Comparison of ENCODE assay signal across 9 mouse cellular contexts in genomic region chr11:103381505-103381904, GRCm38 (mm10). TPM values are rescaled to one million over a fixed set of nuclear protein-coding genes. Genes with fewer than 3 reads are reported as not detected.
DNase-seq lines count a peak whose midpoint lies in the region; ATAC-seq and TF ChIP-seq lines count a peak whose summit lies in the region.
"Had no signal": no experiment of that assay in that cellular context is flagged by ENCODE, and none has a peak within 500 bp of the region (broad histone marks: within the 10 kb centered on the region; RNA-seq: fewer than 3 reads in every experiment).

No protein-coding gene starts in this region.

- no peak overlapping the region for H3K9ac ChIP-seq in heart, postnatal 0 days (replicated peaks; ENCODE audit: low read depth, low read length)
- H3K9ac ChIP-seq in lung, embryonic 15.5 days = no peak overlapping the region

- DNase-seq in heart, postnatal 0 days (ENCODE audit: low spot score) = no peak
- no peak for DNase-seq in heart, postnatal 25 days (ENCODE audit: low spot score)
- DNase-seq in lung, postnatal 14 days = no peak
- DNase-seq in frontal cortex, postnatal 14 days (ENCODE audit: low spot score in 2 of 2) = no peak
- no peak for DNase-seq in embryo, embryonic 10.5 days (ENCODE audit: low spot score)

- H3K27ac ChIP-seq in heart, postnatal 0 days (ENCODE audit: low read depth) = peak overlapping the region; percentile 92
- H3K27ac ChIP-seq in lung, embryonic 15.5 days = peak overlapping the region; percentile 53; the same call in 1 of the 2 replicates
- H3K27ac ChIP-seq in cortical plate, adult 2 months (ENCODE audit: insufficient read depth, low read length) = 0 out of 2 replicates have a peak overlapping the region, but pooled peaks have one; percentile 12
- 0 out of 2 replicates have a peak overlapping the region, but pooled peaks have one; percentile 24 for H3K27ac ChIP-seq in small intestine, adult 2 months (ENCODE audit: insufficient read depth, low read depth, low read length)

- TF ChIP-seq CTCF in heart, postnatal 0 days (IDR thresholded peaks at IDR 0.05; ENCODE audit: low read depth) = no peak
- no peak for TF ChIP-seq CTCF in cortical plate, adult 2 months (IDR thresholded peaks at IDR 0.05; ENCODE audit: extremely low read depth, insufficient read depth, low read length)
- no peak for TF ChIP-seq CTCF in small intestine, adult 2 months (IDR thresholded peaks at IDR 0.05; ENCODE audit: extremely low read depth, insufficient read length, insufficient replicate concordance, low read depth, low read length)

- H3K9me3 ChIP-seq in heart, postnatal 0 days (replicated peaks; ENCODE audit: control insufficient read depth, low read length) = no peaks in the 10 kb centered on the region
- no peaks in the 10 kb centered on the region for H3K9me3 ChIP-seq in lung, embryonic 15.5 days

- peaks cover 39% of the 10 kb centered on the region for H3K4me1 ChIP-seq in heart, postnatal 0 days (ENCODE audit: control insufficient read depth, insufficient read depth)
- peaks cover 13% of the 10 kb centered on the region for H3K4me1 ChIP-seq in lung, embryonic 15.5 days
- H3K4me1 ChIP-seq in cortical plate, adult 2 months (ENCODE audit: control insufficient read depth, insufficient read depth, low read length) = peaks cover 10% of the 10 kb centered on the region
- peaks cover 9% of the 10 kb centered on the region; the same call in 1 of the 2 replicates for H3K4me1 ChIP-seq in small intestine, adult 2 months (ENCODE audit: control insufficient read depth, insufficient read depth, insufficient read length, low read length)

- no peak for TF ChIP-seq POLR2A in cortical plate, adult 2 months (IDR thresholded peaks at IDR 0.05; ENCODE audit: extremely low read depth, insufficient read depth, low read length)
- no peak for TF ChIP-seq POLR2A in small intestine, adult 2 months (IDR thresholded peaks at IDR 0.05; ENCODE audit: low read depth, low read length)

- WGBS in heart, postnatal 0 days = 53% methylated on average over 7 of the region's 7 CpGs
- 82% methylated on average over 7 of the region's 7 CpGs for WGBS in lung, embryonic 15.5 days
- 83% methylated on average over 7 of the region's 7 CpGs for WGBS in small intestine, adult 2 months

- H3K36me3 ChIP-seq in heart, postnatal 0 days (replicated peaks; ENCODE audit: control insufficient read depth, insufficient read depth, low read length) = peaks cover 16% of the 10 kb centered on the region
- H3K36me3 ChIP-seq in lung, embryonic 15.5 days = peaks cover 27% of the 10 kb centered on the region
- H3K36me3 ChIP-seq in small intestine, adult 2 months (ENCODE audit: control insufficient read depth, insufficient read depth, low read length) = peaks cover 40% of the 10 kb centered on the region

- H3K4me3 ChIP-seq in heart, postnatal 0 days (ENCODE audit: low read depth, low read length) = no peak overlapping the region
- no peak overlapping the region for H3K4me3 ChIP-seq in lung, embryonic 15.5 days
- H3K4me3 ChIP-seq in cortical plate, adult 2 months (ENCODE audit: insufficient read depth, low read length) = no peak overlapping the region
- no peak overlapping the region for H3K4me3 ChIP-seq in small intestine, adult 2 months (ENCODE audit: low read depth, low read length)

- peak overlapping the region; percentile 17; the same call in 1 of the 2 replicates for H3K4me2 ChIP-seq in heart, postnatal 0 days (ENCODE audit: low read depth, low read length)
- H3K4me2 ChIP-seq in lung, embryonic 15.5 days = no peak overlapping the region

- peak; percentile 3; the same call in 1 of the 2 replicates for ATAC-seq in heart, postnatal 0 days (ENCODE audit: insufficient read depth, low read depth)
- ATAC-seq in lung, embryonic 15.5 days (ENCODE audit: borderline replicate concordance, extremely low read depth, low FRiP score, low TSS enrichment) = no peak
- ATAC-seq: midbrain, embryonic 16.5 days had no signal

- no peaks in the 10 kb centered on the region for H3K27me3 ChIP-seq in heart, postnatal 0 days (ENCODE audit: control insufficient read depth, insufficient read depth, low read length)
- no peaks in the 10 kb centered on the region for H3K27me3 ChIP-seq in lung, embryonic 15.5 days
- H3K27me3 ChIP-seq in small intestine, adult 2 months (ENCODE audit: control insufficient read depth, insufficient read depth, low read length) = no peaks in the 10 kb centered on the region

- no peak for TF ChIP-seq EP300 in heart, postnatal 0 days (IDR thresholded peaks at IDR 0.05; ENCODE audit: low read depth)

- intact Hi-C loops in heart, postnatal 25 days (cut with DNase I) = no loop called here

RNA-seq across cellular contexts. Expression of gene Arhgap27, which starts 18.0 kb away (rescaled TPM):
- total RNA-seq in heart, postnatal 0 days (2014; rRNA removed; ENCODE audit: low replicate concordance) = 9.7 and 15.1 TPM in 2 replicates
- 5.4 and 6.5 TPM in 2 replicates for polyA plus RNA-seq in heart, postnatal 0 days (2015; fragmentation: Nextera tagmentation; extraction: Ambion mirVana)
- total RNA-seq in heart, postnatal 25 days (2021) = 10 to 100 TPM; 13.9 to 17.8 TPM
- 17.0 and 17.3 TPM in 2 replicates for polyA plus RNA-seq in lung, embryonic 15.5 days (2015; fragmentation: Nextera tagmentation; extraction: Ambion mirVana)
- polyA plus RNA-seq in cortical plate, adult 2 months (2012; rRNA removed) = 11.8 and 13.2 TPM in 2 replicates
- 105 and 122 TPM in 2 replicates for polyA plus RNA-seq in small intestine, adult 2 months (2012; rRNA removed)

RNA-seq across cellular contexts. Expression of gene Plekhm1, which starts 31.0 kb away (rescaled TPM):
- total RNA-seq in heart, postnatal 0 days (2014; rRNA removed; ENCODE audit: low replicate concordance) = 3.9 and 4.9 TPM in 2 replicates
- polyA plus RNA-seq in heart, postnatal 0 days (2015; fragmentation: Nextera tagmentation; extraction: Ambion mirVana) = 3.4 and 3.5 TPM in 2 replicates
- 10 to 100 TPM in 1 of 2 experiments, 1 to 10 TPM in 1; 10.0 to 10.7 TPM for total RNA-seq in heart, postnatal 25 days (2021)
- 8.3 TPM in 2 replicates for polyA plus RNA-seq in lung, embryonic 15.5 days (2015; fragmentation: Nextera tagmentation; extraction: Ambion mirVana)
- polyA plus RNA-seq in cortical plate, adult 2 months (2012; rRNA removed) = 16.0 and 16.5 TPM in 2 replicates
- 10.4 and 16.6 TPM in 2 replicates for polyA plus RNA-seq in small intestine, adult 2 months (2012; rRNA removed)

Comparison
In these comparisons a context has a peak if more than half of its experiments do, and no peak if none do; other contexts are left out.
1. H3K27ac ChIP-seq: peak in every context shown above with its lines; median percentile 92 in heart, postnatal 0 days; 53 in lung, embryonic 15.5 days; 24 in small intestine, adult 2 months; 12 in cortical plate, adult 2 months.